Mouse (Mus musculus): ENCODE results near the gene Fry. TPM values are rescaled to one million over a fixed set of nuclear protein-coding genes. Genes with fewer than 3 reads are reported as not detected.

Gene Fry
- polyA plus RNA-seq, 1 experiment from 2014 or later = 8.5 TPM

DNA sequence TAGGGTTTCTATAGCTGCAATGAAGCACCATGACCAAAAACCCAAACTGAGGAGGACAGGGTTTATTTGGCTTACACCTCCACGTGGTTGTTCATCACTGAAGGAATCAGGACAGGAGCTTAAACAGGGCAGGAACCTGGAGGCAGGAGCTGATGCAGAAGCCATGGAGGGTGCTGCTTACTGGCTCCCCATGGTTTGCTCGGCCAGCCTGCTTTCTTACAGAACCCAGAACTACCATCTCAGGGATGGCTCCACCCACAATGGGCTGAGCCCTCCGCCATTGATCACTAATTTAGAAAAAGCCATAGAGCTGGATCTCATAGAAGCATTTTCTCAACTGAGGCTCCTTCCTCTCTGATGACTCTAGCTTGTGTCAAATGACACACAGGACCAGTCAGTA, 346.3 kb downstream of the Fry start:
- DNase-seq (ENCODE audit: low spot score) (no peak), ATAC-seq (replicated peaks; ENCODE audit: low FRiP score, low read depth) (no peak)
- H3K36me3 ChIP-seq (ENCODE audit: insufficient read depth, low read length) = no peaks in the 10 kb centered on the region
- H3K9me3 ChIP-seq (replicated peaks; ENCODE audit: low read length) = no peaks in the 10 kb centered on the region
- H3K27me3 ChIP-seq (ENCODE audit: insufficient read depth, low read length) = no peaks in the 10 kb centered on the region
- 57% methylated on average over 3 of the region's 3 CpGs for whole genome bisulfite sequencing
- TF ChIP-seq CTCF (IDR thresholded peaks at IDR 0.05; ENCODE audit: low read depth) = no peak
- no peak overlapping the region for H3K27ac ChIP-seq
- no peak overlapping the region for H3K9ac ChIP-seq (ENCODE audit: low read depth, low read length)
- no peak overlapping the region for H3K4me3 ChIP-seq (replicated peaks; ENCODE audit: low read depth, low read length)
- no peaks in the 10 kb centered on the region for H3K4me1 ChIP-seq (replicated peaks; ENCODE audit: insufficient read depth, low read length)
- no peak overlapping the region for H3K4me2 ChIP-seq (ENCODE audit: low read length)

DNA sequence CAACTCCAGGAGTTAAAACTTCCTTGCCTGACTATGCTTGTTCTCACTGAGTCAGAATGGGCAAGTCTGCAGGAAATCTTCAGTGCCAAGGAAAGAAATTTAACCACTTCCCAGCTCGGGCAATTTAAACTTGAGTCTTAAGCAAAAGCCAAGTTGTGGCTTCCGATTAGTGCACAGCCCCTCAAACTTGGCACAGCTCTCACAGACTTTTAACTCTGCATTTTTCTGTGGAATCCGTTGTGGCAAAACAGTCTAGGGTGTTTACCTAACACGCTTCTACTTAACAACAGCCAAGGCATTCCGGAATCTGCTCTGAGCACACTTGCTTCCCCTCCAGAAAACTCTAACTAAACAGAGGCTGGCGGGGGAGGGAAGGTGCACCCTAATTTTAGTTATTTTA, 346.8 kb downstream of the Fry start:
- H3K4me1 ChIP-seq (replicated peaks; ENCODE audit: insufficient read depth, low read length) = no peaks in the 10 kb centered on the region
- no peak overlapping the region for H3K4me2 ChIP-seq (ENCODE audit: low read length)
- no peaks in the 10 kb centered on the region for H3K9me3 ChIP-seq (replicated peaks; ENCODE audit: low read length)
- no peak for ATAC-seq (replicated peaks; ENCODE audit: low FRiP score, low read depth)
- H3K9ac ChIP-seq (ENCODE audit: low read depth, low read length) = no peak overlapping the region
- no peak overlapping the region for H3K4me3 ChIP-seq (replicated peaks; ENCODE audit: low read depth, low read length)
- no peaks in the 10 kb centered on the region for H3K27me3 ChIP-seq (ENCODE audit: insufficient read depth, low read length)
- H3K36me3 ChIP-seq (ENCODE audit: insufficient read depth, low read length) = no peaks in the 10 kb centered on the region
- no peak overlapping the region for H3K27ac ChIP-seq
- TF ChIP-seq CTCF (IDR thresholded peaks at IDR 0.05; ENCODE audit: low read depth) = no peak
- WGBS = 61% methylated on average over 6 of the region's 6 CpGs
- DNase-seq (ENCODE audit: low spot score) = peak; percentile 43

DNA sequence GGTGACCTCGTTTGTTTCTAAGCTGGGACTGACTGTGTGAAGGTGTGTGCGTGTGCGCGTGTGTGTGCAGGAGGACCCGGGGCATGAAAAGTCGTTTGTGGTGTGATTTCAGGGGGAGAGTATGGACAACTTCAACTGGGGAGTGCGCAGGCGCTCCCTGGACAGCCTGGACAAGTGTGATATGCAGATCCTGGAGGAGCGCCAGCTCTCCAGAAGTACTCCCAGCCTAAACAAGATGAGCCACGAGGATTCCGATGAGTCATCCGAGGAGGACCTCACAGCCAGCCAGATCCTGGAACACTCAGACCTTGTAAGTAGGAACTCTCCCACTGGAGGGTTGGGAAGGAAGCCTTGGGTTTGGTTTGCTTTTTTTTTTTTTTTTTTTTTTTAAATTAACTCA, 347.7 kb downstream of the Fry start:
- WGBS = 51% methylated on average over 12 of the region's 12 CpGs
- Histone ChIP-seq H3K27ac (peak overlapping the region; percentile 61; the same call in 1 of the 2 replicates), H3K4me2 (ENCODE audit: low read length) (peak overlapping the region; percentile 26; the same call in 1 of the 2 replicates), H3K36me3 (ENCODE audit: insufficient read depth, low read length) (no peaks in the 10 kb centered on the region), H3K9me3 (replicated peaks; ENCODE audit: low read length) (no peaks in the 10 kb centered on the region), H3K9ac (ENCODE audit: low read depth, low read length) (no peak overlapping the region), H3K27me3 (ENCODE audit: insufficient read depth, low read length) (no peaks in the 10 kb centered on the region), H3K4me1 (replicated peaks; ENCODE audit: insufficient read depth, low read length) (no peaks in the 10 kb centered on the region), H3K4me3 (replicated peaks; ENCODE audit: low read depth, low read length) (no peak overlapping the region)
- TF ChIP-seq CTCF (IDR thresholded peaks at IDR 0.05; ENCODE audit: low read depth) = no peak
- ATAC-seq (replicated peaks; ENCODE audit: low FRiP score, low read depth) = peak; percentile 89
- DNase-seq (ENCODE audit: low spot score) = peak; percentile 97

DNA sequence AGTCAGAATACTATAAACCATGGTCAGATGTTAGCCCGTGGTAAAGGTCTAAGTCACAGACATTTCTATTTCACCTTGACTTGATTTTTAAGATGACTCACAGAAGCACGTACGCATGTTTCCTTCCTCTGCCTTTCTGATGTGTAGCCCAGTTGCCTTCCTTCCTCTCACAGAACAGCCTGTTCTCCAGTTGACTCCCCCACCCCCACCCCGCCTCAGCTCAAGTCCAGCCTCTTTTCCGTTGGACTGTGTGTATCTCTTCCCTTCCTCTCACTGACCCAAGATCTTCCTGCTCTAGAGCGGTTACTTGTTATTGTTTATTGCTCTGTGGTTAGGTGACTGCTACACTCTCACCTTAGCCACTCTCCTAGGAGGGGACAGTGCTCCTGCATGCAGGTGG, 350.0 kb downstream of the Fry start:
- 52% methylated on average over 6 of the region's 6 CpGs for WGBS
- H3K4me1 ChIP-seq (replicated peaks; ENCODE audit: insufficient read depth, low read length) = no peaks in the 10 kb centered on the region
- H3K36me3 ChIP-seq (ENCODE audit: insufficient read depth, low read length) = peaks cover 5% of the 10 kb centered on the region; the same call in 1 of the 2 replicates
- DNase-seq (ENCODE audit: low spot score) = peak; percentile 44
- H3K9me3 ChIP-seq (replicated peaks; ENCODE audit: low read length) = no peaks in the 10 kb centered on the region
- H3K4me2 ChIP-seq (ENCODE audit: low read length) = no peak overlapping the region
- H3K27ac ChIP-seq = peak overlapping the region; percentile 6; the same call in 1 of the 2 replicates
- H3K27me3 ChIP-seq (ENCODE audit: insufficient read depth, low read length) = no peaks in the 10 kb centered on the region
- TF ChIP-seq CTCF (IDR thresholded peaks at IDR 0.05; ENCODE audit: low read depth) = no peak
- no peak overlapping the region for H3K9ac ChIP-seq (ENCODE audit: low read depth, low read length)
- ATAC-seq (replicated peaks; ENCODE audit: low FRiP score, low read depth) = no peak
- no peak overlapping the region for H3K4me3 ChIP-seq (replicated peaks; ENCODE audit: low read depth, low read length)

DNA sequence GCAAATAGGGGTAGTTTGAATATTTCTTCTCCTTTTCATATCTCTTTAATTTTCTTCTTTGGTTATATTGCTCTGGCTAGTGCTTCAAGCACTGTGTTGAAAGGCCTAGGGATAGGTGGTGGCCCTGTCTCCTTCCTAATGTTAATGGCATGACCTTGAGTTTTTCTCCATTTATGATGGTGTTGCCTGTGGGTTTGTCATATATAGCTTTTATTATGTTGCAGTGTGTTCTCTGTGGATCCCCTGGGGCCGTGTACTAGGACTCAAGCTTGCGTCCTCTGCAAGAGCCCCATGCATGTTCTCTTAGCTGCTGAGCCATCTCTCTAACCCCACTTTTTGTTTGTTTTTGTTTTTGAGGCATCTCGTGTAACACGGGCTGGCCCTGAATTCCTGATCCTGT, 358.9 kb downstream of the Fry start:
- no peak for TF ChIP-seq CTCF (IDR thresholded peaks at IDR 0.05; ENCODE audit: low read depth)
- no peaks in the 10 kb centered on the region for H3K9me3 ChIP-seq (replicated peaks; ENCODE audit: low read length)
- H3K9ac ChIP-seq (ENCODE audit: low read depth, low read length) = no peak overlapping the region
- DNase-seq (ENCODE audit: low spot score) = no peak
- H3K4me3 ChIP-seq (replicated peaks; ENCODE audit: low read depth, low read length) = no peak overlapping the region
- H3K27ac ChIP-seq = no peak overlapping the region
- H3K27me3 ChIP-seq (ENCODE audit: insufficient read depth, low read length) = no peaks in the 10 kb centered on the region
- no peak for ATAC-seq (replicated peaks; ENCODE audit: low FRiP score, low read depth)
- no peaks in the 10 kb centered on the region for H3K4me1 ChIP-seq (replicated peaks; ENCODE audit: insufficient read depth, low read length)
- H3K4me2 ChIP-seq (ENCODE audit: low read length) = no peak overlapping the region
- WGBS = 69% methylated on average over 4 of the region's 4 CpGs
- H3K36me3 ChIP-seq (ENCODE audit: insufficient read depth, low read length) = peaks cover 8% of the 10 kb centered on the region; the same call in 1 of the 2 replicates

DNA sequence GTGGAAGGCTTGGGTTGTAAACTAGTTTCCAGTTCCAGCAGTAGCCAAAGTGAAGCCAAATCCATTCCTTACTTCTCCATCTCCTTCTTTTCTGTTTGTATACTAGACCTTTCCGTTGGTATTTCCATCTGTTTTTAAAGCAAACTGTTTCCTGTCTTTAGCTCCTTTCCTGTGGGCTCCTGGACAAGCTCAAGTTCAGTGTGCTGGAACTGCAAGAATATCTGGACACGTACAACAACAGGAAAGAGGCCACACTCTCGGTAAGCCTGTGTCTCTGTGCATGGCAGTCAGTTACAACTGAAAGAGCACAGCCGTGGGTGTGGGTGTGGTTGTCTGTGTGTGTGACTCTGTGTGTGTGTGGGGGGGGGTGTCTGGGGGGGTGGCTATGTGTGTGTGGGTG, 360.2 kb downstream of the Fry start:
- Histone ChIP-seq H3K4me3 (replicated peaks; ENCODE audit: low read depth, low read length) (no peak overlapping the region), H3K4me2 (ENCODE audit: low read length) (no peak overlapping the region), H3K27me3 (ENCODE audit: insufficient read depth, low read length) (no peaks in the 10 kb centered on the region), H3K27ac (no peak overlapping the region), H3K36me3 (ENCODE audit: insufficient read depth, low read length) (0 out of 2 replicates have a peak, but pooled peaks cover 4% of the 10 kb centered on the region), H3K9ac (ENCODE audit: low read depth, low read length) (no peak overlapping the region), H3K4me1 (replicated peaks; ENCODE audit: insufficient read depth, low read length) (no peaks in the 10 kb centered on the region), H3K9me3 (replicated peaks; ENCODE audit: low read length) (no peaks in the 10 kb centered on the region)
- DNase-seq (ENCODE audit: low spot score) = no peak
- 34% methylated on average over 4 of the region's 4 CpGs for WGBS
- TF ChIP-seq CTCF (IDR thresholded peaks at IDR 0.05; ENCODE audit: low read depth) = no peak
- ATAC-seq (replicated peaks; ENCODE audit: low FRiP score, low read depth) = no peak

DNA sequence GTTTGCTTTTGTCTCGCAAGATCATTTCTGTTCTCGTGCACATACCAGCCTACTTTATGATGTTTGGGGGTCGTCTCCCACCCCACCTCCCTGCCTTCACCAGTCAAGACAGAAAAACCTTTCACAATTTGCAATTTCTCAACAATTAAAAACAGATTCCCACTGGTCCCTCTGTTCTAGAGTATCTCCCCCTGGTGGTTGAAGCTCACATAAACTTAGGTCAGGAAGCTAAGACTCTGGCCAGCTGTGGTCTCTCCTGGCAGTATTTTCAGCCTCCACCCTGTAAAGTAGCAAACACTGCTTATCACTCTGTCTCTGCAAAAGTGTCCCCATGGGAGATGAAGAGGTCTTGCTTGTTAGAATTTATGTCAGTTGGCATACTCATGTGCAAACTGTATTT, 366.8 kb downstream of the Fry start:
- 63% methylated on average over 3 of the region's 3 CpGs for WGBS
- no peak for ATAC-seq (replicated peaks; ENCODE audit: low FRiP score, low read depth)

More for the DNA sequence above, 366.8 kb downstream of the Fry start:
- H3K27me3 ChIP-seq (ENCODE audit: insufficient read depth, low read length) = no peaks in the 10 kb centered on the region
- no peaks in the 10 kb centered on the region; the same call in 1 of the 2 replicates for H3K4me1 ChIP-seq (replicated peaks; ENCODE audit: insufficient read depth, low read length)
- H3K4me3 ChIP-seq (replicated peaks; ENCODE audit: low read depth, low read length) = no peak overlapping the region
- H3K4me2 ChIP-seq (ENCODE audit: low read length) = no peak overlapping the region
- H3K9me3 ChIP-seq (replicated peaks; ENCODE audit: low read length) = no peaks in the 10 kb centered on the region
- DNase-seq (ENCODE audit: low spot score) = peak; percentile 93
- H3K9ac ChIP-seq (ENCODE audit: low read depth, low read length) = no peak overlapping the region
- TF ChIP-seq CTCF (IDR thresholded peaks at IDR 0.05; ENCODE audit: low read depth) = peak; percentile 76
- H3K36me3 ChIP-seq (ENCODE audit: insufficient read depth, low read length) = 0 out of 2 replicates have a peak, but pooled peaks cover 7% of the 10 kb centered on the region
- H3K27ac ChIP-seq = no peak overlapping the region
